Mouse (Mus musculus): Measurements from ENCODE around the gene Kcnq2. TPM values are rescaled to one million over a fixed set of nuclear protein-coding genes. Genes with fewer than 3 reads are reported as not detected.

Kcnq2 gene
- polyA plus RNA-seq, 1 experiment = not detected

DNA sequence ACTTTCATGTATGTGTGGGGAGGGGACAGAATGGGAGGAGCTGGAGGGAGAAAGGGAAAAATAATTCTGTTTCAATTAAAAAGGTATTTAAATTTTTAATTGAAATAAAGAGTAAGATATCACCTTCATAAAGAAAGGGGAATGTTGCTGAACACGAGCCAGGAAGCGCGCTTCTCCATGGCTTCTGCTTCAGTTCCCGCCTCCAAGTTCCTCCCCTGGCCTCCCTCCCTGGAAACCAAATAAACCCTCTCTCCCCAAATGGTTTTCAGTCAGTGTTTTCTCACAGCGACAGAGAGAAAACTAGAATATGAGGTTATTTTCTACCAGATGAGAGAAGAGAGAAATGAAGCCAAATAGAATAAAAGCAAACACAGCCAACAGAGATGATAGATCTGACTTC is 66.6 kb downstream of the Kcnq2 start:
- TF ChIP-seq MYOG (IDR thresholded peaks at IDR 0.05; ENCODE audit: control insufficient read depth, extremely low read depth, insufficient read length) = no peak
- TF ChIP-seq CTCF (IDR thresholded peaks at IDR 0.05; ENCODE audit: control insufficient read depth, insufficient read depth, insufficient read length) = no peak
- TF ChIP-seq CEBPB (IDR thresholded peaks at IDR 0.05; ENCODE audit: low read depth) = no peak
- H3K27me3 ChIP-seq (ENCODE audit: control insufficient read depth, insufficient read depth, insufficient read length) = peaks cover 6% of the 10 kb centered on the region

DNA sequence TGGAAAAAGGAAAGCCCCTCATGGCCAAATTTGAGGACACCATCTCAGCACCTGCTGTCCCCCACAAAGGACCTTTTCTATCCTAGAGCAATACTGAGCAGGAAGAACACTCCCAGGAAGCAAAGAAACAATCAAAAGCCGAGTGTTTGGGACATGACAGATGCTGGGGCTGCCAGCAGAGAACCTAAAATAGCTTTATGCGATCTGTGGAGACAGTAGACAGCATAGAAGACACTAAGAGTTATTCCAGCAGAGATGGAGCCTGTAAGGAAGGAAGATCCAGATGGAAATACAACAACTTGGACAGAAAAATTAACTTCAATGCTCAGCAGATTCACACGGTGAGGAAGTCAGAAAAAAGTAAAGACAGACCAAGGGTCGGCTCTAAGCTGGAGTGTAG is 69.3 kb downstream of the Kcnq2 start:
- no peaks in the 10 kb centered on the region for H3K36me3 ChIP-seq (ENCODE audit: control insufficient read depth, insufficient read depth)
- no peak overlapping the region for H3ac ChIP-seq (ENCODE audit: control insufficient read depth, insufficient read length, low read depth)
- no peaks in the 10 kb centered on the region for H3K79me2 ChIP-seq (ENCODE audit: control insufficient read depth, insufficient read depth)
- peaks cover 17% of the 10 kb centered on the region for H3K27me3 ChIP-seq (ENCODE audit: control insufficient read depth, insufficient read depth, insufficient read length)
- H3K79me3 ChIP-seq (ENCODE audit: low read depth) = no peaks in the 10 kb centered on the region
- TF ChIP-seq CEBPB (IDR thresholded peaks at IDR 0.05; ENCODE audit: low read depth) (no peak), FOSL1 (IDR thresholded peaks at IDR 0.05; ENCODE audit: insufficient read depth, low read length, poor library complexity, severe bottlenecking) (no peak), MYOD1 (IDR thresholded peaks at IDR 0.05; ENCODE audit: control insufficient read depth, insufficient read length, low read depth) (no peak), CTCF (IDR thresholded peaks at IDR 0.05; ENCODE audit: control insufficient read depth, insufficient read depth, insufficient read length) (no peak), USF1 (IDR thresholded peaks at IDR 0.05; ENCODE audit: low read depth) (no peak)
- H3K4me3 ChIP-seq (ENCODE audit: insufficient read depth, poor library complexity, severe bottlenecking) = no peak overlapping the region

More for the DNA sequence above, 66.6 kb downstream of the Kcnq2 start:
- H3K79me2 ChIP-seq (ENCODE audit: control insufficient read depth, insufficient read depth) = no peaks in the 10 kb centered on the region
- no peak overlapping the region for H3ac ChIP-seq (ENCODE audit: control insufficient read depth, insufficient read length, low read depth)
- H3K4me3 ChIP-seq (ENCODE audit: insufficient read depth, poor library complexity, severe bottlenecking) = no peak overlapping the region
- H3K79me3 ChIP-seq (ENCODE audit: low read depth) = no peaks in the 10 kb centered on the region
- H3K36me3 ChIP-seq (ENCODE audit: control insufficient read depth, insufficient read depth) = no peaks in the 10 kb centered on the region

DNA sequence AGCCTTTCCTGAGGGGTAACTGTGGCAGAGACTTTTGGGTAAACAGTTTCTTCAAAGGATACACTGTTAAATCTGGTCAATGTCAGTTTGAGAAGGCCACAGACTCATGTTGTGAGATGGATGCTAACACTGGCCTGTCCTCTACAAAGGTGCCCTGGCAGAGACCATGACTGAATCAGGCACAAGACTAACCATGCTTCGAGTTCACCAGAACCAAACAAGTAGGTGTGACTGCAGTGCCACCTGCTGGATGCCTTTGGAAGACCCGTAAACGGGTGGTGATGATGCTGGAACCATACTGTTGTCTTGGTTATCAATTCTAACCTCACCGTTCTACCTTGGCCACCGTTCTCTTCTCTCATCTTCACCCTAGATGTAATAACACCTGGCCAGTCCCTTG is 75.0 kb downstream of the Kcnq2 start:
- Histone ChIP-seq H3ac (ENCODE audit: control insufficient read depth, insufficient read length, low read depth) (no peak overlapping the region), H3K27me3 (ENCODE audit: control insufficient read depth, insufficient read depth, insufficient read length) (peaks cover 41% of the 10 kb centered on the region), H3K79me3 (ENCODE audit: low read depth) (no peaks in the 10 kb centered on the region), H3K79me2 (ENCODE audit: control insufficient read depth, insufficient read depth) (no peaks in the 10 kb centered on the region), H3K36me3 (ENCODE audit: control insufficient read depth, insufficient read depth) (no peaks in the 10 kb centered on the region), H3K4me3 (ENCODE audit: insufficient read depth, poor library complexity, severe bottlenecking) (no peak overlapping the region)
- no peak for TF ChIP-seq CEBPB (IDR thresholded peaks at IDR 0.05; ENCODE audit: low read depth)
- TF ChIP-seq CTCF (IDR thresholded peaks at IDR 0.05; ENCODE audit: control insufficient read depth, insufficient read depth, insufficient read length) = peak; percentile 76

DNA sequence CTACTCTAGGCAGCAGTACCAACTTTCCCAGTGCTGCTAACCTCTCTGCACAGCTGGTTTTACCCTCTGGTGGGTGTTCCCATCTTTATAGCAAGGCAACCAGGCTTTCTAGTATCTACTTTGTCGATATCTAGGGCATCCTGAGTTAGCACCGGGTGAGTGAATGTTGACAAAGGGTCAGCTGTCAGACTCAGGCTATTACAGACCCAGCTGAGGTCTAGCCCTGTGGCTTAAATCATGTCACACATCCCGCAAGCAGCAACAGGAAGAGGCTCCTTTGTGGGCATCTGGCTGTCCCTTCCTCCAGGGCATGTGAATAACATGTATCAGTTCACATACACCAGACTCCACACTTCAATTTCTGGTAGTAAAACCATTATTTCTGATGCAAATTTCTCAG is 76.9 kb downstream of the Kcnq2 start:
- TF ChIP-seq MYOD1 (IDR thresholded peaks at IDR 0.05; ENCODE audit: control insufficient read depth, insufficient read length, low read depth) (no peak), MYOG (IDR thresholded peaks at IDR 0.05; ENCODE audit: control insufficient read depth, extremely low read depth, insufficient read length) (no peak), FOSL1 (IDR thresholded peaks at IDR 0.05; ENCODE audit: insufficient read depth, low read length, poor library complexity, severe bottlenecking) (no peak), MAX (IDR thresholded peaks at IDR 0.05) (no peak), USF1 (IDR thresholded peaks at IDR 0.05; ENCODE audit: low read depth) (no peak), CEBPB (IDR thresholded peaks at IDR 0.05; ENCODE audit: low read depth) (no peak), CTCF (IDR thresholded peaks at IDR 0.05; ENCODE audit: control insufficient read depth, insufficient read depth, insufficient read length) (no peak)
- peaks cover 52% of the 10 kb centered on the region for H3K27me3 ChIP-seq (ENCODE audit: control insufficient read depth, insufficient read depth, insufficient read length)

DNA sequence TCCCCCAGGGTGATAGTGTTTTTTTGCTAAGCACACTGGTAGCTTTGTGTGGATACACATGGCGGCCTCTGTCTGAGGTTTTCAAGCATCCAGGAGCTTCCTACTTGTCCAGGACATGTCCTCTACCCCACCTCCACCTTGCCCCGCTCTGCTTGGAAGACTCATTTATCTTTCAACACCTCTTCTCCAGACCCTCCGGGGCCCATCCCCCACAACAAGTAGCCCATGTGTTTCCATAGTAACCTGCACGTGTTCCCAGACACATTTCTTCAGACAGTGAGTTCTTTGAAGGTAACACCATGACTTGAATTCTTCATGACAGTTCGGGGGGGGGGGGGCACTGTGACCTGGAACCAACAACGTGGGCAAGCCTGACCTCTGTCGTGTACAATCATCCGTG is 77.8 kb downstream of the Kcnq2 start:
- TF ChIP-seq CTCF (IDR thresholded peaks at IDR 0.05; ENCODE audit: control insufficient read depth, insufficient read depth, insufficient read length) = no peak
- no peak for TF ChIP-seq MAX (IDR thresholded peaks at IDR 0.05)
- no peak for TF ChIP-seq USF1 (IDR thresholded peaks at IDR 0.05; ENCODE audit: low read depth)
- TF ChIP-seq CEBPB (IDR thresholded peaks at IDR 0.05; ENCODE audit: low read depth) = no peak
- TF ChIP-seq MYOD1 (IDR thresholded peaks at IDR 0.05; ENCODE audit: control insufficient read depth, insufficient read length, low read depth) = no peak
- TF ChIP-seq MYOG (IDR thresholded peaks at IDR 0.05; ENCODE audit: control insufficient read depth, extremely low read depth, insufficient read length) = no peak
- no peak for TF ChIP-seq FOSL1 (IDR thresholded peaks at IDR 0.05; ENCODE audit: insufficient read depth, low read length, poor library complexity, severe bottlenecking)
- H3K4me3 ChIP-seq (ENCODE audit: insufficient read depth, poor library complexity, severe bottlenecking) = no peak overlapping the region

More for the DNA sequence above, 76.9 kb downstream of the Kcnq2 start:
- Histone ChIP-seq H3ac (ENCODE audit: control insufficient read depth, insufficient read length, low read depth) (no peak overlapping the region), H3K36me3 (ENCODE audit: control insufficient read depth, insufficient read depth) (no peaks in the 10 kb centered on the region), H3K4me3 (ENCODE audit: insufficient read depth, poor library complexity, severe bottlenecking) (no peak overlapping the region), H3K79me3 (ENCODE audit: low read depth) (no peaks in the 10 kb centered on the region), H3K79me2 (ENCODE audit: control insufficient read depth, insufficient read depth) (no peaks in the 10 kb centered on the region)

DNA sequence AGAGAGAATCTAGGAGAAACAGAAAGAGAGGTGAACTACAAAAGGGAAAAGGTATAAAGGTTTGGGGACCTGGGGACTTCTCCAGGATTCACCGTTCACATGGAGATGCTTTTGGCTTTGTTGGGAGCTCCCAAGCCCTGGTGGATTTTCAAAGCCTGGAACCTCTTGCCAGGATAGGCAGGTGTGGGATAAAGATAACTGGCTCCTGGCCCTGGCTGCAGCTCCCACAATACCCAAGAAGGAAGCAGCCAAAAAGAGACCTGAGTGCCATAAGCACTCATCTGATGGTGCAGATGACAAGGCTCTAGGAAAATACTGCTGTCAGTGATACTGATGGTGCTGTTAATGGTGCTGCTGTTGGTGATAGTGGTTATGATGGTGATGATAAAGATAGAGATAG is 82.9 kb downstream of the Kcnq2 start:
- H3K27me3 ChIP-seq (ENCODE audit: control insufficient read depth, insufficient read depth, insufficient read length) = peaks cover 57% of the 10 kb centered on the region
- no peak overlapping the region for H3ac ChIP-seq (ENCODE audit: control insufficient read depth, insufficient read length, low read depth)
- no peaks in the 10 kb centered on the region for H3K36me3 ChIP-seq (ENCODE audit: control insufficient read depth, insufficient read depth)
- H3K79me2 ChIP-seq (ENCODE audit: control insufficient read depth, insufficient read depth) = no peaks in the 10 kb centered on the region
- H3K79me3 ChIP-seq (ENCODE audit: low read depth) = no peaks in the 10 kb centered on the region
- TF ChIP-seq MYOD1 (IDR thresholded peaks at IDR 0.05; ENCODE audit: control insufficient read depth, insufficient read length, low read depth) (no peak), CTCF (IDR thresholded peaks at IDR 0.05; ENCODE audit: control insufficient read depth, insufficient read depth, insufficient read length) (no peak), USF1 (IDR thresholded peaks at IDR 0.05; ENCODE audit: low read depth) (no peak), CEBPB (IDR thresholded peaks at IDR 0.05; ENCODE audit: low read depth) (no peak), FOSL1 (IDR thresholded peaks at IDR 0.05; ENCODE audit: insufficient read depth, low read length, poor library complexity, severe bottlenecking) (no peak)
- H3K4me3 ChIP-seq (ENCODE audit: insufficient read depth, poor library complexity, severe bottlenecking) = no peak overlapping the region

More for the DNA sequence above, 77.8 kb downstream of the Kcnq2 start:
- Histone ChIP-seq H3ac (ENCODE audit: control insufficient read depth, insufficient read length, low read depth) (no peak overlapping the region), H3K27me3 (ENCODE audit: control insufficient read depth, insufficient read depth, insufficient read length) (peaks cover 57% of the 10 kb centered on the region), H3K36me3 (ENCODE audit: control insufficient read depth, insufficient read depth) (no peaks in the 10 kb centered on the region), H3K79me2 (ENCODE audit: control insufficient read depth, insufficient read depth) (no peaks in the 10 kb centered on the region), H3K79me3 (ENCODE audit: low read depth) (no peaks in the 10 kb centered on the region)
